Mouse (Mus musculus) thymus, postnatal 14 days (tissue): ENCODE measurements at regions not wholly inside any gene's neighbourhood (a gene's known extent, or its start where the extent isn't known, plus 50 kb on each side); places are given as distances from the start of the nearest gene placed in this dataset.

Experiments used
- DNase-seq: peaks from one replicate; pipeline ENCODE4 v3.0.0; 2021

- no peak for DNase-seq
Measured at GRCm38 (mm10) chr5:46791051-46791450, 933.6 kb upstream of the Lcorl start.

DNA sequence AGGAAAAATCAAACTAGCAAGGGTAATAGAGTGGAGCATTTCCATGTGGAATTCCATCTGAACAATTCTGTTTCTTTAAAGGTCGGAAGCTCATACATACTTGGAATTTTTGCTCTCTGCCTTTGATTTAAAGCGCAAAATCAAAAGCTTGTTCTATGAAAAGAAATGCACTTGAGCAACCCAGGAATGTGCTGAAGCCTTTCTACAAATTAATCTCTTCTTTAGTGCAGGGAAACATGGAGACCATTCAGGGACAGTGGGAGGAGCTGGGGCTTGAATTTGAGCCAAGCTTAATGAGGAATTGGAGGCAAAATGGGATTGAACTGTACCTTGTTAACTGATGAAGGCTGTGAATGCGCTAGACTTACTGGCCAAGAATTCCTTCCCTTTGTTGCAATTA is 933.1 kb upstream of the Lcorl start:
- DNase-seq: no peak

GRCm38 (mm10) chr5:46787079-46787478 is 929.7 kb upstream of the Lcorl start:
- no peak for DNase-seq

DNA sequence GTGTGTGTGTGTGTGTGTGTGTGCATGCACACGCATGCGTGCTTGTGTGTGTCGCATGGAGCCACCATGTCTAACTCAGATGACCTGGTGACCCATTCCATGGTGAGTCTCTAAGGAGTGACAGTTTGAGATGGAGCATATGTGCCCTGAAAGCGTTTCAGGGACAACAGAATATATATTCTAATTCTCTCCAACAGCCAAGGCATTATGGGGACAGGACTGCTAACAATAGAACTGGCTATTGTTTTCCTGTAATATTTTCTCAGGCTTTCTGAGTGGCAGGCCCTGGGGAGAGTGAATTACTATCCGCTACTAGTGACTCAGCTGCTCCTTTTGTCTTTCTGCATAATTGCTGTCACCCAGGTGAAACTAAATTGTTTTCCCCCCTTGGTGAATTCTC is 898.7 kb upstream of the Lcorl start:
- DNase-seq: no peak

DNA sequence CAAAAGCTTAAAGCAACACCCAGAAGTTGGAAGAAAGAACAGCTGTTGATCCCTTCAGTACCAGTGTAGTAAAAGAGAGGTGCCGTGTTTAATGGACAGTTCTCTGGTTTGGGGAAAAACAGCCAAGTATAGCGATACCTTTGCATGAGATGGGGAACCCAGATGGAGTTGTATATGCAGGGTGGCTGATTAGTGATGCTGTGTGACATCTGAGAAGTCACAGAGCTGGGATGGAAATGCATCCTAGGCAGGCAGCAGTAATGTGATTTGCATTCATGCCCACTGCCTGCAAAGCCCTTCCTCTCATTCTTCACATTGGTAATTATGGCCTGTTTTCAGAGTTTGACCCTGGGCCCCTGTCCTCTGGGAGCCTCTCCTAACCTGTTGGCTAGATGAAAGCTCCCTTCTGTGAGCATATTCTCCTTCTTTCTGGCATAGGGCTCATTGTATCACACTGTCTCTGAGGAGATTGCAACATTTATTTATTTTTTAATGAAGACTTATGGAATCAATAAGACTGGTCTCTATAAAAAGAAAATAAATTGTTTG is 882.7 kb upstream of the Lcorl start:
- no peak for DNase-seq

DNA sequence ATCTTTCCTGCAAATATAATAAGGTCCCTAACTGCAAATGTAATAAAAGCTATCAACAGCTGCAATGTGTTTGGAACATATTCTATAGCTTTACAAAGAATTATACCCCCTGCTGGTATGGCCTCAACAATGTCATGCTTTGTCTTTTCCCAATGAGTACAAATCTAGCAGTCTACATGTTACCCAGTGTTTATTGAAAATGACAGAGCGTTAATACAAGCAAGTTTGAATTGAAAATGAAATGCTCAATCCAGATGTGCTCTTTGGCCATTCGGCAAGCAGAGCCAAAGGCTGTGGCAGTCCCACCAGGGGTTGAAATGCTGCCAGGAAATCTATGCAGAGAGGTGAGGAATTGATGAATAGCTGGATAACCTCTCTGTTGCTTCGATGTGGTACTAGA is 875.1 kb upstream of the Lcorl start:
- DNase-seq: no peak

DNA sequence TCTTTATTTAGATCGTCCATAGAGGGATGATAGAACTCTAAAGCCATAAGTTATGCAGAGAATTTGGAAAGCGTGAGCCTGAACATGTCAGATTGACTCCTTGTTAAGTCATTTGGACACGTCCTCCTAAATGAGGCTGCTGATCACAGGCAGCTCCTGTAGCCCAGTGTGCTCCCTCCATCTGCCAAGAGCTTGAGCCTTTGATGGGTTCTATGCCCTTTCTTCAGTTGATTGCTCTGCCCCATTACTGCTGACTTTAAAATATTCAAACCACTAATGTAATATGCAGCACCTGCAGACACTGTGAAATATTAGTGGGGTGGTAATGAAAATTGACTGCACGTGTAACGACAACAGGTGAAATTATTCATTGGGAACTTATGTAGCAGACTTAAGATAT is 874.6 kb upstream of the Lcorl start:
- no peak for DNase-seq

DNA sequence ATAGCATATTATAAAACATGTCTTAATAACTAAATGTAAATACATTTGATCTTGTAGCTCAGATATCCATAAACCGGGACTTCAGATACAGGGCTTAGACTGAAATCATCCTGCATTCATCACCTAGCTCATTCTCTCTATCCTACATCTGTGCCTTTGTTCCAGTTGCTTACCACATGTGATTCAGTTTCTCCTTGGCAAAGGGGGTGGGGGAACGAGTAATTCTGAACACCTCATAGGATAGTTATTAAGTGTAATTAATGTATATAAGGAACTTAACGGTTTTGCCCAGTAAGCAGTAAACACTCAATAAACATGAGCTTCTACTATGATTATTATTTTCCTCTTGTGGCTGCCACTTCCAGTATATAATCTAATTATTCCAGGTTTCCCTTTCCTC is 873.9 kb upstream of the Lcorl start:
- no peak for DNase-seq

- no peak for DNase-seq
Measured at GRCm38 (mm10) chr5:46709596-46709995, 852.2 kb upstream of the Lcorl start.

- DNase-seq: no peak
Measured at GRCm38 (mm10) chr5:46707845-46708244, 850.4 kb upstream of the Lcorl start.

DNA sequence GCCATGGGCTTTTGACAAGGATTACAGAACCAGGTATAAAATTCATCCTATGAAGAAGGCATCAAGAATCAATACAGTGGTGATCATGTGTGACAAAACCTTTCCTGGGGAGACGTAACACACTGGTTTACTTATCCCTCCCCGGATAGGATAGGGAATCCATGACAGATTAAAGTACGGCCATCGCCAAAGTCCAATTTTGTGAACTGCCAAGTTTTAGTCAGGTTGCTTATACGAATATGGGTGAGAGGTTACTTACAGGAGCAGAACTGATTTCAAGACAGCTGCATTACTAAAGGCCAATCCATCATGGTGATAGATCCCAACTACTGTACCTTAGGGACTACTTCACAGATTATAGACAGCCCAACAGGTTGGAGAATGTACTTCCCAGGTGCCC is 849.6 kb upstream of the Lcorl start:
- no peak for DNase-seq

DNA sequence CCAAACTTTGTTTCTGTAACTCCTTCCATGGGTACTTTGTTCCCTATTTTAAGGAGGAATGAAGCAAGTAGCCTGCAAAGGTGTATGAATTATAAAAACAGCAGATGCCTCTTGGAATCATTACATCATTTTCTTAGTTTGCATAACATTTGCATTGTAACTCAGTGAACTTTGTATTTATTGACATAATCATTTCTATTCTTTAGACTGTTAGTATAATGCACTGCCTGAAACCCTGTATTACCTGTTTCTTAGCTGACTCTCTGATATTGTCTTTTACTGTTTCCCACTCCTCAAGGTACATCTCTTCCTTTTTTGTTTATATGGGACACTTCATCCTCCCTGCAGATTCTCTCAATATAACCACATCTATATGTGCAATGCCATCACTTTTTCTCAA is 820.6 kb upstream of the Lcorl start:
- no peak for DNase-seq

- DNase-seq: no peak
Measured at GRCm38 (mm10) chr5:46674810-46675502, 817.5 kb upstream of the Lcorl start.

GRCm38 (mm10) chr5:46673413-46673812 is 816.0 kb upstream of the Lcorl start:
- DNase-seq: no peak

- no peak for DNase-seq
Measured at GRCm38 (mm10) chr5:46670484-46670883, 813.1 kb upstream of the Lcorl start.

GRCm38 (mm10) chr5:46666250-46666649 is 808.8 kb upstream of the Lcorl start:
- DNase-seq: no peak

DNA sequence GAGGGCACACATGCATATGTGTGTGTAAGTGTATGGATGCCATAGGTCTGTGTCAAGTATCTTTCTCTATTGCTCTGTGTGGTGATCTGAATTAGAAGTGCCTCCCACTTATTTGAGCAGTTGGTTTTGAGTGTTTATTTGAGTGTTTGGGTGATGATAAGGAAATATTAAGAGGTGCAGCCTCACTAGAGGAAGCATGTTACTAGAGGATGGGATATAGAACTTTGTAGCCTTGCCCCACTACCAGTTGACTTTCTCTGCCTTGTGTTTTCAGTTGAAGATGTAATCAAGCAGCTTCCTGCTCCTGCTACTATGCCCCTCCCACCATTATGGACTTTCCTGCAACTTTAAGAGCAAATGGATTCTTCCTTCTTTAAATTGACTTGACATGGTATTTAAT is 799.6 kb upstream of the Lcorl start:
- DNase-seq: no peak

DNA sequence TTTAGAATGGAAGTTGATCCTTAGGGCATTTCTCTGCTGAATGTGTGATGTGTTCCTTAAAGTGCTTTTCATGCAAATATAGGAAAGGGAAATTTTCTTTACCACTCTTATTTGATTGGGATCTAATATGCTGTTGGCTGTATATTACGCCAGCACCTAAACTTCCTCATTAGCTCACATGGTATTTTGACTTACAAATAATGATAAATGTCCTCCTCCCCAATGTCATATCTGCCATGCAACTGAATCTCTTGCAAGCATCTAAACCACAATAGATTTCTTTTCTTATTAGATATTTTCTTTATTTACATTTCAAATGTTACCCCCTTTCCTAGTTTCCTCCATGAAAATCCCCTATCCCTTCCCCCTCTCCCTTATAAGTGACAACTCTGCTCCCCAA is 796.8 kb upstream of the Lcorl start:
- no peak for DNase-seq

- DNase-seq: no peak
Measured at GRCm38 (mm10) chr5:46643009-46643408, 785.6 kb upstream of the Lcorl start.

DNA sequence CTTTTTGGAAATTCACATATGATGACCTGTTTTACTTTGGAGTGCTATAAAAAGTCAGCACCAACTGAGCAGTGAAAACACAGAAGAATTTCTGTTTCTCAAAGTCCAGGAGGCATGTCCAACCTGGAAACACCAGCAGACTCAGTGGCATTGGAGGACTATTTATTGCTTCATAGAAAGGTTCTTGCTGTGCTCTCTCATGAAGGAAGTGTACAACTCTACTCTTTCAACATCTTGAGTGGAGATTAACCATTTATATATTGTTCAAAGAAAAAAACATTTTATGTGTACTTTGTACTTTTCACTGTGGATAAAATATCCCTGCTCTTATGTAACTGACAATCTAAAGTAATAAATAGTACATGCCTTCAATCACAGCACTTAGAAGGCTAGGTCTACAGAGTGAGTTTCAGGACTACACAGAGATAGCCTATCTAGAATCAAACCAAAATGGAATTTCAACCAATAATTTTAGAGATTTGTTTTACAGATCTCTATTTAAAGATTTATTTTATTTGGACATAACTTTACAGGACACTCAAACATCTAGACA is 777.8 kb upstream of the Lcorl start:
- no peak for DNase-seq
